Mouse (Mus musculus) forebrain, embryonic 13.5 days (tissue): ENCODE data around the gene Krtap1-3. TPM values are rescaled to one million over a fixed set of nuclear protein-coding genes. Genes with fewer than 3 reads are reported as not detected.
"Not testable (repeated sequence)": the region's sequence is repeated elsewhere in the genome, so short reads cannot be mapped to it uniquely, and the experiment has no call there.

ENCODE experiments used
- ATAC-seq: fragments of 200-750 bp; cut with Nextera tagmentation; 2 replicates; pipeline ENCODE4 v1.8.0; 2017
- H3K27ac ChIP-seq: fragments of 300-500 bp; sonication (generic); 2 replicates; pipeline ENCODE4 v1.5.1; 2015; ENCODE audit warnings: inconsistent platforms, mild to moderate bottlenecking, moderate library complexity
- H3K27me3 ChIP-seq: fragments of 300-500 bp; sonication (generic); 2 replicates; pipeline ENCODE4 v1.6.1; 2015; ENCODE audit warnings: mild to moderate bottlenecking, inconsistent platforms
- H3K36me3 ChIP-seq: fragments of 300-500 bp; sonication (generic); 2 replicates; pipeline ENCODE4 v1.6.1; 2015; ENCODE audit warnings: mild to moderate bottlenecking, inconsistent platforms; ENCODE audit not compliant: poor library complexity, severe bottlenecking
- H3K4me1 ChIP-seq: fragments of 300-500 bp; sonication (generic); 2 replicates; pipeline ENCODE4 v1.6.1; 2015; ENCODE audit warnings: inconsistent platforms
- H3K4me2 ChIP-seq: fragments of 300-500 bp; sonication (generic); 2 replicates; pipeline ENCODE4 v1.6.1; 2015; ENCODE audit warnings: inconsistent platforms, mild to moderate bottlenecking, moderate library complexity
- H3K4me3 ChIP-seq: fragments of 300-500 bp; sonication (generic); 2 replicates; pipeline ENCODE4 v1.5.1; 2015; ENCODE audit warnings: mild to moderate bottlenecking, inconsistent platforms
- H3K9ac ChIP-seq: fragments of 300-500 bp; sonication (generic); 2 replicates; pipeline ENCODE4 v1.6.1; 2015; ENCODE audit warnings: mild to moderate bottlenecking, inconsistent platforms
- H3K9me3 ChIP-seq: fragments of 300-500 bp; sonication (generic); replicated peaks from 2 replicates; pipeline ENCODE4 v1.6.1; 2016; ENCODE audit warnings: inconsistent platforms
- WGBS: fragments of 180-500 bp; shearing (Covaris S2); methylation state at CpG from one replicate; pipeline ENCODE4 v1.1.7; 2015; 5-methylcytosine and 5-hydroxymethylcytosine counted together
- polyA plus RNA-seq: library from polyadenylated mRNA; unstranded; fragments of >200 nt; fragmentation: Nextera tagmentation; extraction: Ambion mirVana; gene quantifications from 2 replicates; pipeline ENCODE4 v1.2.1, GENCODE M21; 2015

Krtap1-3 gene
- not detected in 2 replicates for polyA plus RNA-seq

GRCm38 (mm10) chr11:99590981-99591380 lies at the start of gene Krtap1-3:
Gene Krtap1-3, minus strand, starts transcription at chr11:99591339.
- 90% methylated on average over 6 of the region's 6 CpGs for WGBS
- H3K27ac ChIP-seq = no peak within 1 kb of the TSS
- H3K4me2 ChIP-seq = no peak within 1 kb of the TSS
- no peaks in the 10 kb centered on the region for H3K4me1 ChIP-seq
- no peaks in the 10 kb centered on the region for H3K9me3 ChIP-seq
- H3K9ac ChIP-seq = no peak within 1 kb of the TSS
- H3K27me3 ChIP-seq = no peaks in the 10 kb centered on the region
- no peak within 1 kb of the TSS for H3K4me3 ChIP-seq
- H3K36me3 ChIP-seq = no peaks in the 10 kb centered on the region
- no peak for ATAC-seq

GRCm38 (mm10) chr11:99640926-99641325 lies 49.8 kb upstream of the Krtap1-3 start:
- Histone ChIP-seq H3K4me3 (no peak overlapping the region), H3K27ac (no peak overlapping the region), H3K4me2 (no peak overlapping the region), H3K36me3 (no peaks in the 10 kb centered on the region), H3K9ac (no peak overlapping the region), H3K9me3 (no peaks in the 10 kb centered on the region), H3K27me3 (no peaks in the 10 kb centered on the region), H3K4me1 (no peaks in the 10 kb centered on the region)
- WGBS = 30% methylated on average over 1 of the region's 1 CpGs
- ATAC-seq = no peak

GRCm38 (mm10) chr11:99637086-99637485 lies 45.9 kb upstream of the Krtap1-3 start:
- no peaks in the 10 kb centered on the region for H3K36me3 ChIP-seq
- 79% methylated on average over 1 of the region's 1 CpGs for WGBS
- H3K4me2 ChIP-seq = no peak overlapping the region
- H3K4me1 ChIP-seq = no peaks in the 10 kb centered on the region
- H3K4me3 ChIP-seq = no peak overlapping the region
- H3K27me3 ChIP-seq = no peaks in the 10 kb centered on the region
- no peak for ATAC-seq
- no peak overlapping the region for H3K27ac ChIP-seq
- no peaks in the 10 kb centered on the region for H3K9me3 ChIP-seq
- no peak overlapping the region for H3K9ac ChIP-seq

GRCm38 (mm10) chr11:99634653-99635134 lies 43.6 kb upstream of the Krtap1-3 start, which contains the start of gene Krtap4-2:
Gene Krtap4-2, minus strand, starts transcription at chr11:99635084.
- no peak within 1 kb of the TSS for H3K4me2 ChIP-seq
- no peak for ATAC-seq
- no peaks in the 10 kb centered on the region for H3K27me3 ChIP-seq
- H3K4me3 ChIP-seq = no peak within 1 kb of the TSS
- no peaks in the 10 kb centered on the region for H3K9me3 ChIP-seq
- WGBS = 40% methylated on average over 8 of the region's 8 CpGs
- H3K36me3 ChIP-seq = no peaks in the 10 kb centered on the region
- no peak within 1 kb of the TSS for H3K9ac ChIP-seq
- no peaks in the 10 kb centered on the region for H3K4me1 ChIP-seq
- no peak within 1 kb of the TSS for H3K27ac ChIP-seq

GRCm38 (mm10) chr11:99633293-99633692 lies 42.2 kb upstream of the Krtap1-3 start:
- no peaks in the 10 kb centered on the region for H3K27me3 ChIP-seq
- 76% methylated on average over 2 of the region's 2 CpGs for WGBS
- H3K9ac ChIP-seq = no peak overlapping the region
- H3K4me3 ChIP-seq = no peak overlapping the region
- H3K4me1 ChIP-seq = no peaks in the 10 kb centered on the region
- no peak for ATAC-seq
- no peak overlapping the region for H3K4me2 ChIP-seq
- no peaks in the 10 kb centered on the region for H3K36me3 ChIP-seq
- H3K9me3 ChIP-seq = no peaks in the 10 kb centered on the region
- no peak overlapping the region for H3K27ac ChIP-seq

- Histone ChIP-seq H3K4me1 (no peaks in the 10 kb centered on the region), H3K27ac (no peak overlapping the region), H3K36me3 (no peaks in the 10 kb centered on the region), H3K4me3 (no peak overlapping the region), H3K9me3 (no peaks in the 10 kb centered on the region), H3K9ac (no peak overlapping the region), H3K27me3 (no peaks in the 10 kb centered on the region), H3K4me2 (no peak overlapping the region)
- WGBS = 78% methylated on average over 3 of the region's 3 CpGs
- no peak for ATAC-seq
Observed at GRCm38 (mm10) chr11:99630890-99631289, 39.8 kb upstream of the Krtap1-3 start.

- no peaks in the 10 kb centered on the region for H3K9me3 ChIP-seq
- H3K36me3 ChIP-seq = no peaks in the 10 kb centered on the region
- no peaks in the 10 kb centered on the region for H3K4me1 ChIP-seq
- no peaks in the 10 kb centered on the region for H3K27me3 ChIP-seq
- no peak for ATAC-seq
- H3K9ac ChIP-seq = no peak within 1 kb of the TSS
- H3K4me2 ChIP-seq = no peak within 1 kb of the TSS
- H3K4me3 ChIP-seq = no peak within 1 kb of the TSS
- WGBS = 87% methylated on average over 4 of the region's 4 CpGs
- no peak within 1 kb of the TSS for H3K27ac ChIP-seq
Observed at GRCm38 (mm10) chr11:99628138-99628537, 37.0 kb upstream of the Krtap1-3 start, which contains the start of gene Krtap4-1. Gene Krtap4-1, minus strand, starts transcription at chr11:99628238.

GRCm38 (mm10) chr11:99620335-99620734 lies 29.2 kb upstream of the Krtap1-3 start, which contains the start of gene Gm11562:
Gene Gm11562, minus strand, starts transcription at chr11:99620435.
- Histone ChIP-seq H3K27me3 (no peaks in the 10 kb centered on the region), H3K9ac (no peak within 1 kb of the TSS), H3K4me3 (no peak within 1 kb of the TSS), H3K27ac (no peak within 1 kb of the TSS), H3K9me3 (no peaks in the 10 kb centered on the region), H3K4me1 (no peaks in the 10 kb centered on the region), H3K36me3 (no peaks in the 10 kb centered on the region), H3K4me2 (no peak within 1 kb of the TSS)
- 85% methylated on average over 2 of the region's 2 CpGs for WGBS
- ATAC-seq = no peak

GRCm38 (mm10) chr11:99614796-99615363 lies 23.7 kb upstream of the Krtap1-3 start, which contains the start of gene Krtap2-4:
Gene Krtap2-4, minus strand, starts transcription at chr11:99614846.
- no peaks in the 10 kb centered on the region for H3K27me3 ChIP-seq
- no peaks in the 10 kb centered on the region for H3K4me1 ChIP-seq
- no peak within 1 kb of the TSS for H3K27ac ChIP-seq
- no peak within 1 kb of the TSS for H3K4me3 ChIP-seq
- H3K36me3 ChIP-seq = no peaks in the 10 kb centered on the region
- H3K9ac ChIP-seq = no peak within 1 kb of the TSS
- WGBS = 60% methylated on average over 3 of the region's 3 CpGs
- ATAC-seq = no peak
- H3K9me3 ChIP-seq = no peaks in the 10 kb centered on the region
- no peak within 1 kb of the TSS for H3K4me2 ChIP-seq

- not testable (repeated sequence) for H3K9me3 ChIP-seq
- 68% methylated on average over 1 of the region's 2 CpGs for WGBS
Observed at GRCm38 (mm10) chr11:99610089-99610488, 18.9 kb upstream of the Krtap1-3 start, which contains the start of gene Gm11937. Gene Gm11937, minus strand, starts transcription at chr11:99610189.

GRCm38 (mm10) chr11:99609126-99609525 lies 18.0 kb upstream of the Krtap1-3 start:
- H3K27ac ChIP-seq = no peak overlapping the region
- 60% methylated on average over 1 of the region's 1 CpGs for WGBS
- H3K9ac ChIP-seq = no peak overlapping the region
- no peak overlapping the region for H3K4me2 ChIP-seq
- H3K4me1 ChIP-seq = no peaks in the 10 kb centered on the region
- H3K27me3 ChIP-seq = no peaks in the 10 kb centered on the region
- H3K36me3 ChIP-seq = no peaks in the 10 kb centered on the region
- no peaks in the 10 kb centered on the region for H3K9me3 ChIP-seq
- H3K4me3 ChIP-seq = no peak overlapping the region
- ATAC-seq = no peak

More at GRCm38 (mm10) chr11:99610089-99610488, 18.9 kb upstream of the Krtap1-3 start, which contains the start of gene Gm11937:
- not testable (repeated sequence) for H3K27me3 ChIP-seq, H3K27ac ChIP-seq, H3K36me3 ChIP-seq, H3K4me1 ChIP-seq, H3K9ac ChIP-seq, H3K4me2 ChIP-seq, ATAC-seq, H3K4me3 ChIP-seq

GRCm38 (mm10) chr11:99603208-99603607 lies 12.1 kb upstream of the Krtap1-3 start, which contains the start of gene Gm11938:
Gene Gm11938, minus strand, starts transcription at chr11:99603308.
- ATAC-seq, H3K9ac ChIP-seq, H3K4me2 ChIP-seq, H3K27ac ChIP-seq, H3K4me3 ChIP-seq, H3K9me3 ChIP-seq, H3K36me3 ChIP-seq, H3K4me1 ChIP-seq, H3K27me3 ChIP-seq: not testable (repeated sequence)
- WGBS = 71% methylated on average over 1 of the region's 1 CpGs
